Mouse (Mus musculus): Measurements from ENCODE around the gene Arpc4. TPM values are rescaled to one million over a fixed set of nuclear protein-coding genes. Genes with fewer than 3 reads are reported as not detected.

The Arpc4 gene
- total RNA-seq, 2 experiments from 2014 or later, result 49.1 to 50.7 TPM

DNA sequence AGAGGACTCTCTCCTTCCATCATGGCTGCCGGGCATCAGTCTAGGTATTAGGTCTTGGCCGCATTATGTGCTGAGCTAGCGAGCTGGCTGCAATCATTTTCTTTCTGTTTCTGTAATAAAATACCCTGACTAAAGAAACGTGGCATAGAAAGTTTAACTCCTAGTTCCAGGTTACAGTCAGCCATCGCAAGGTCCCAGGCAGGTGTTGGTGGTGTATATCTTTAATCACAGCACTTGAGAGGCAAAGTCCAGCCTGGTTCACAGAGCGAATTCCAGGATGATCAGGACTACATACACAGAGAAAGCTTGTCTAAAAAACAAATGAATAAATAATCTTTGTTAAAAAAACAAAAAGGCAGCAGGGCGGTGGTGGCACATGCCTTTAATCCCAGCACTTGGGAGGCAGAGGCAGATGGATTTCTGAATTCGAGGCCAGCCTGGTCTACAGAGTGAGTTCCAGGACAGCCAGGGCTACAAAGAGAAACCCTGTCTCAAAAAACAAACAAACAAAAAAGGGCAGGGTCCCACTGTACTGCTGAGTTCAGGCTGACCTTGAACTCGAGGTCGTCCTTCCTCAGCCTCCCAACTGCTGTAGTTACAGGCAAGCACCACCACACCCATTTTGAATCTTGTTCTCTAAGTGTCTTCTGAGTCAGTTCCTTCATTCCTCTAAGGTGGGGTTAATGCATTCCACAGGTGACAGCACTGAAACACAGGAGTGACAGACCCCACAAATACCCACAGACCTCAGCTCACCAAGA is 18.5 kb downstream of the Arpc4 start:
- intact Hi-C loops (cut with DNase I), result no loop called here
- no peak for DNase-seq

DNA sequence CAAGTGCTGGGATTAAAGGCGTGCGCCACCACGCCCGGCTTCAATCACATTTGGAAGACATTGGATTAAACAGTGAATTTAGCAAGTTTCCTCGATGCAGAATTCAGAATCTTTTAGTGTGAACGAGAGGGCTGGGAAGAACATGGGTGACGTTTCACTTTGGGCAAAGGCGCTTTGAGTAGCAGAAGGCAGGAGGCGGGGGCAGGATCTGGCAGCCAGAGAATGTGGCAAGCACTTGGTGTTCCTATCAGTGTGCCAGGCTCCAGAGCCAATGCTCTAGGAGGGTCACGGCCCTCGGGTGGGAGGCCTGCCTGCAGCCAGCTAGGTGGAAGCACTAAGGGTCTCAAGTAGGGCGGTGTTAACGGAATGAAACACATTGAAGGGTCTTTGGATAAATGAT is 24.2 kb downstream of the Arpc4 start:
- intact Hi-C loops (cut with DNase I), result no loop called here
- no peak for DNase-seq

DNA sequence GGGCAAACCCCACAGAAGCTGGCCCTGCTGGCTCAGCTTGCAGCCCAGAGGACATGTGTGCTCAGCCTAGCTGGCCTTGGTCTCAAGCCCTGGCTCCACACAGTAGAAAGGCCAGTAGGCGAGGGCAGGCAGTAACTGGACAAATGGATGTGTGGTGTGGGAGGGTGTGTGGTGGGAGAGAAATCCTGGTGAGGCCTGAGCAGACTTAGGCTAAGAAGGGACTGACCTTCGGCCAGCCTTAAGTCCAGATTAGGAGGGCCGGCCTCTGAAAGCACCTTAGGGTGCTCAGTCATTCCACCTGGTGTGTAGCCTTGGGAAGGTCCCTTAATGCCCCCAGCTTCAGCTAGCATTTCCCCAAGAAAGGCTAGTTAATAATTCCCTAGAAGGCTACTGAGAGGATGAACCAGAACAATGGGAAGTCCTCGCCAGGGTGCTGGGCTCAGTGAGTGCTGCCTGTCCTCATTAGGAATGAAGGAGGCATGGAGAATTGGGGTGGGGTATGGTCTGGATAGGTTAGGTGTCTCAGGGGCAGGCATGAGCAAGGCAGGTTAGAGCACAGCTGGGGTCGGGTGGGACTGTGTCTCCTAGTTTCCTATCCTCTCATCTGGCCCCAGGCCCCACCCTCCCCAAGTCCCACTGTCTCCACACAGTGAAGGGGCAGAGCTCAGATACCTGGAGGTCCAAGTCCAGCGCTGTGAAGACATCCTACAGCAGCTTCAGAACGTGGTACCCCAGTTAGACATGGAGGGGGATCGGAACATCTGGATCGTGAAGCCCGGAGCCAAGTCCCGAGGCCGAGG is 26.9 kb downstream of the Arpc4 start:
- intact Hi-C loops (cut with DNase I), result no loop called here

DNA sequence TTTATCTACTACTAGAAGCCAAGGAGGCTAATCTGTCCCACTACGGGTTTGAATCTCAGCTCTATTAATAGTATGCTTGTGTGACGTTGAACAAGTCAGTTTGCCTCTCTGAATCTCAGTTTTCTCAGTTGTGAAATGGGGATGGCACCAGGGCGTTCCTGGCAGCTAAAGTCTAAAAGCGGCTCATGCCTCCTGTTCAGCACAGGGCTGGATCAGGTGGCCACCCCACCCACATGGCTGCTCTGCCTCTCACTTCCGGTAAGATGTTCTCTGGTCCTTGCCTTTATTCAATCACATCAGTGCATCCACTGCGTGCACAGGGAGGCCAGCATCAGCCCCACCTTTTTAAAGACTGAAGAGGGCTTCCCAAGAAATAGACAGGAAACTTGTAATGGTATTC is 27.6 kb downstream of the Arpc4 start:
- intact Hi-C loops (cut with DNase I), result no loop called here

More for the DNA sequence above, 26.9 kb downstream of the Arpc4 start:
- no peak for DNase-seq

DNA sequence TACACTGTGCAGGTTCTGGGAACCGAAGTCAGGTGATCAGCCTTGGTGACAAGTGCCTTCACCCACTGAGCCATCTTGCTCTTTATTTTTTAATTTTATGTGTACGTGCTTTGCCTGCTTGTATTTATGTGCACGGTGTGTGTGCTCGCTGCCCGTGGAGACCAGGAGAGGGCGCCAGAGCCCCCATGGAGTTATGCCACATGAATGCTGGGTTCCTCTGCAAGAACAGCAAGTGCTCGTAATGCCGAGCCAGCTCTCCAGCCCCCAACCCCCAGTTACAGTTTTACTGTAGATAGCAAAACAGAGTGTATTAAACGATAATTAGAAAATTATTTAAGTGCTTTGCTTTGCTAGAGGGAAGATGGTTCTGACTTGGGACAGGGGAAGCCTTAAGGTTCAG is 28.8 kb downstream of the Arpc4 start:
- intact Hi-C loops (cut with DNase I), result no loop called here
- DNase-seq, result no peak

More for the DNA sequence above, 27.6 kb downstream of the Arpc4 start:
- no peak for DNase-seq

DNA sequence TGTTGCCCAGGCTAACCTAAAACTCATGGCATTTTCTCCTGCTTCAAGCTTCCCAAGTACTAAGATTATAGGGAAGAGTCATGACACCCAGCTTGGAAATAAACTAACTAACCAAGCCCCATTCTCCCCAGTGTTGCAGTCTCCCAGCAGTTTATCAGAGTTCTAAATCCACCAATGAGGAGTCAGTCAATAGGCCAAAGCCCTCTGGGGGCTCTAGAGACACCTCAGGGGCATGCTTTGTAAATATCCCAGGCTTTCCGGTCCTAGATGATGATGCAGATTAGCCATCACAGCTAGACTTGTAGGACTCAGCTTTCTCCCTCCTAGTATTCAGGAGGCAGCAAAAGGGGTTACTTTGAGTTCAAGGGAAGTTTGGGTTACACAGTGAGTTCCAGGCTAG is 32.1 kb downstream of the Arpc4 start:
- intact Hi-C loops (cut with DNase I), result no loop called here

DNA sequence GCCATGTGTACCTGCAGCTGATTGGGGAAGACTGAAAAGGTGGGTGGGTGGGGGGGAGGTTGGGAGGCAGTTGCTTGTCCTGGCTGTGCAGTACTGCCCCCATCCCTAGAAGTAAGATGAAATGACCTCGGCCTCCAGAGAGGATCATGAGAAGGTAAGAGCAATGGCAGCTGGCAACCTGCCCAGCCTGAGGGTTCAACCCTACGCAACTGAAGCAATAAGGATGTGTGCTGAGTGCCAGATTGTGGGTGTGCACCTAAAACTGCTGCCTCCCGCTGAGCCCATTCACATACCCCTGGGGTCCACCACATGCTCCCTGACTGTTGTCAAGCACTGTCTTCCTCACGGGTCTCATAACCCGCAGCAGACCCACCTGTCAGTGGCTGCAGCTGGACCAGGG is 38.5 kb downstream of the Arpc4 start:
- DNase-seq, result no peak
- intact Hi-C loops (cut with DNase I), result no loop called here

More for the DNA sequence above, 32.1 kb downstream of the Arpc4 start:
- DNase-seq, result no peak

DNA sequence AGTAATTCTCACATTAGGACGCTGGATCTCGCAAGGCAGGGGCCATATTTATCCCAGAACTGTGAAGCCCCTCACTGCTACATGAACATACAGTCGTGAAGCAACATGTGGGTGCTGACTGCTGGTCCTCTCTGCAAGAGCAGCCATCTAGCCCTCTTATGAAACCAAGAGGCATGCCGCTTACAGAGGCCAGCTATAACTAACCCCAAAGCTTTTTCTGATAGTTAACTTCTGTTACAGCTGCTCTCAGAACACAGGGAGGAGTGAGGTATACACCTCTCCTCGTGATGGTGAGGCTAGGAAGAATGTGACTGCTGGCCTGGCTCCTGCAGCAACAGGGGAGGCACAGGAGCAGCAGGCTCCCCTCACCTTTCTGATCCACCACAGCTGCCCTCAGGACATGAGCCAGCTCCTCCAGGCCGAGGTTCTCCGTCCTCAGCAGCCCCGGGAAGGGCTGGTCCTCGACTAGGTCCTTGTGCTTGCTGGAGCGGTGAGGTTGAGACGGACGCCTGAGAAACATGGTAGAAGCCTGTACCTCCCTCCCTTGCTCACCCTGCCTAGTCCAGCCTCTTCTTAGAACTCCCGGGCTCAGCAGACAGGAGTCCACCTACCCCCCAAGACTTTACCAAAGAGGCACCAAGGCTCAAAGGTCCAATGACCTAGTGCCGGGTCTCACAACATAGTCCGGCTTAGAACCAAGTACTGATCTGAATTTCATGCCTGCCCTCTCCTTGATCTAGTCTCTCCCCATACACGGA is 40.7 kb downstream of the Arpc4 start:
- peak in 1 of 2 experiments; percentile 18 for DNase-seq
- intact Hi-C loops (cut with DNase I), result no loop called here

DNA sequence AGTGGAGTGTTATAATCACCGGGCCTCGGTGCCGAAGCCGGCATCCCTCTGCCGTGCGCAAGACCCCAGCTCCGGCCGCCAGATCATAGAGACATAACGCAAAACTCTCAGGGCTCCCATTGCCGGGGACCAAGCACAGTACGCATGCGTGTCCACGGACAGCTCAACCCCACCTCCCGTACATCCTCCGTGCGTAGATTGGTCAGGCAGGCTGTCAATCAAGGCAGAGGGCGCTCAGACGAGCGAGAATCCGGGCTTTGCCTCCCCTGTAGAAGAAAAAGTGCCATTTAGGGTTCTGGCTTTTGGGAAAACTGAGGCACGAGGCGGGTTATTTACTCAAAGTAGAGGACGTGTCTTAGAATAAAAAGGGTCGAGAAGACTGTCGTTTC is 41.3 kb downstream of the Arpc4 start, which contains the start of gene Rpusd3:
Gene Rpusd3, minus strand, starts transcription at position 142 of the 389 bp plus-strand sequence.
- intact Hi-C loops (cut with DNase I), result no loop called here

DNA sequence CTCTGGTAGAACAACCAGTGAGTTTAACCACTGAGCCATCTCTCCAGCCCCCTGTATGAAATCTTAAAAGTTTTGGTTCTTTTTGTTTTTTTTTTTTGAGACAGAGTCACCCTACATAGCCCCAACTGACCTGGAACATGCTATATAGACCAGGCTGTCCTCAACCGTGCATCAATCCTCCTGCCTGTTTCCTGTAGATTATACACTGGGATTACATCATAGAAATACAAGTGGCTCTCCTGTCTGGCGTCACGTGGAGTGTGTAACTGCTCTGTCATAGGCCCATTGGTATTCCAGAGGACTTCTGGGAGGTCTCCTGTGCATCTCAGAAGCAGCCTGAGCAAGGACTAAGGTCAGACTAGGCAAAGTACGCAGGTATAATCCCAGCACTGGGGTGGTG is 45.1 kb downstream of the Arpc4 start:
- intact Hi-C loops (cut with DNase I), result no loop called here
- DNase-seq, result no peak

More for the DNA sequence above, 41.3 kb downstream of the Arpc4 start, which contains the start of gene Rpusd3:
- peak; percentile 98 to 100 for DNase-seq

DNA sequence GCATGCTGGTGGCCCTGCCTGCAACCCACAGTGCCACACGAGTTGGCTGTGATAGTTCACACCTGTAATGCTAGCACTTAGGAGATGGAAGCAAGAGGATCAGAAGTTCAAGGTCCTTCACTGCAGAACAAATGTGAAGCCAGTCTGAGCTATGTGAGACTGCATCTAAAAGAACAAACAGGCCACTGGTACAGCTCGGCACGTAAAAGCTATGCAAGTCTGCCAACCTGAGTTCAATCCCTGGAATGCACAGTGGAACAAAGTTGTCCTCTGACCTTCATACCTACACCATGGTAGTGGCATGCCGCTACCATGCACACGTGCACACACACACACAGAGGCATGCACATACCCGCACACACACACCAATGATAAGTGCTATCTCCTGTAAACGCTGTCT is 46.3 kb downstream of the Arpc4 start:
- DNase-seq, result no peak
- intact Hi-C loops (cut with DNase I), result no loop called here

DNA sequence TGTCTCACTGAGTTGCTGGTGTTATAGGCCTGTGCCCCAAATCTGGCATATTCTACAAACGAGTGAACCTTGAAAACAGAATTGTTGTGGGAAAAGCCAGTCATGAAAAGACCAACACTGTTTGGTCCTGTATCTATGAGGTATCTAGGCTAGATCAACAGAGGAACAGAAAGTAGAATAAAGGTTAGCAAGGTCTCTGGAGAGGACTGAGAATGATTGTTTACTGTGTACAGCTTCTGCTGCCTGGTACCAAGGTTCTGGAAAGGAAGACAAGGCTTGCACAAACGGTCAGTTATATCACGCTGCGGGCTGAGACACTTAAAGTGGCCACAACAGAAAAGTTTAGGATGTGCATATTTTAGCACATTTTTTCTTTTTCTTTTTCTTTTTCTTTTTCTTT is 48.8 kb downstream of the Arpc4 start:
- no peak for DNase-seq
- intact Hi-C loops (cut with DNase I), result no loop called here

DNA sequence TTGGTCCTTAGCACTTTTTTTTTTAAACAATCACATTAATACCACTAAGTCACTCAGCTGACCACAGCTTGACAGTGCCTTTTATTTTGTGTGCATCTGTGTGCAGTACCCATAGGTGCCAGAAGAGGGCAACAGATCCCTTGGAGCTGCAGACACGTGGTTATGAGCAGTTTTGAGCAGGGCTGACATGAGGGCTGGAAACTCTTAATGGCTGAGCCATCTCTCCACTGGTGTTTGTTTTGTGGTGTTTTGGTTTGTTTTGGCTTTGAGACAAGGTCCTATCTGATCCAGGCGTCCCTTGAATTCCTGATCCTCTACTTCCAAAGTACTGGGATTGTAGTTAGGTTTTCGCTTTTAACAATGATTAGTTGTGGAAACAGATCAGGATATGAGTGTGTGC is 49.5 kb downstream of the Arpc4 start:
- no peak for DNase-seq
- intact Hi-C loops (cut with DNase I), result no loop called here

DNA sequence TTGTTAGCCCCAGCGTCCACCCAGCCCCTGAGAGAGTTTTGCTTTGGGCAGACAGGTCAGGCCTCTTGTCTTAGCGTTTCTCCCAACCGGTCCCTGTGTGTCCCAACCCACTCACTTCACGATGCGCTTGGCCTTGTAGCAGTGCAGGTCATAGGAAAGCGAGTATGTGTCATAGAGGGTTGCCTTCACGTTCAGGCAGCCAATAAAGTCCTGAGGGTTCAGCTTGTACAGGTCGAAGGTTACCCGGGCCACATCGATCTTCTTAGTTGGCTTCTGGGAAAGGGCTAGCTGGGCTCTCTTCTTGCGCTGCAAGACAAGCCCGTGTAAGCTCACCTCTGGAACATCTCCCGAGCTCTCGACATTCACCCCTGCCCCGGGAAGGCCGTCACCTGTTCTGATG is 50.1 kb downstream of the Arpc4 start:
- intact Hi-C loops (cut with DNase I), result no loop called here
- no peak for DNase-seq

DNA sequence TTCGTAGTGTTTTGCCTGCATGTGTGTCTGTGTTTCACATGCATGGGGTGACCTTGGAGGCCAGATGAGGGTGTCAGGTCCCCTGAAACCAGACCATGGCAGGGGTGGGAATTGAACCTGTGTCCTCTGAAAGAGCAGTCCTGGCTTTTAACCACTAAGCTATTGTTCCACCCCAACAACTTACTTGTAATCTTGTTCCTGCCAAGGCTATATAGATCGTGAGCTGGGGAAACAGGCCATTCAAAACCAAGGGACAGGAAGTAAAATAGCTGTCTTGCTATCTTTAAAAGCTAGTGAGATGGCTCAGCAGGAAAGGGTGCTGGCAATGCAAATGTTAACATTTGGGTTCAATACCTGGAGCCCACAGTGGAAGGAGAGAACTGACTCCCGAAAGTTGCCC is 52.0 kb downstream of the Arpc4 start:
- intact Hi-C loops (cut with DNase I), result no loop called here
- no peak for DNase-seq

DNA sequence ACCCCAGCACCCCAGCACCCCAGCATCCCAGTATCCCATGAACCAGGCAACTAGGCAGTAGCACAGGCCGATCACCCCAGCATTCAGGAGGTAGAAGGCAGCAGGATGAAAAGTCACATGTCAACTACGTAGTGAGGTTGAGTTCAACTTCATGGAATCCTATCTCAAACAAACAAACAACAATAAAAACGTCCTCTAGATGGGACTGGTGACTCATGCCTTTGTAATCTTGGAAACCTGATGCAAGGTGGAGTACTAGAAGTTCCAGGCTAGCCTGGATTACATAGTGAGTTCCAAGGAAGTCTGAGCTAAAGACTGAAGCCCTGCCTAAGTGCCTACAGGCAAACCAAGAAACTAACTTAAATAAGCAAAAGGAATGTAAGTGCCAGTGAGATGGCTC is 52.9 kb downstream of the Arpc4 start:
- no peak for DNase-seq
- intact Hi-C loops (cut with DNase I), result no loop called here

DNA sequence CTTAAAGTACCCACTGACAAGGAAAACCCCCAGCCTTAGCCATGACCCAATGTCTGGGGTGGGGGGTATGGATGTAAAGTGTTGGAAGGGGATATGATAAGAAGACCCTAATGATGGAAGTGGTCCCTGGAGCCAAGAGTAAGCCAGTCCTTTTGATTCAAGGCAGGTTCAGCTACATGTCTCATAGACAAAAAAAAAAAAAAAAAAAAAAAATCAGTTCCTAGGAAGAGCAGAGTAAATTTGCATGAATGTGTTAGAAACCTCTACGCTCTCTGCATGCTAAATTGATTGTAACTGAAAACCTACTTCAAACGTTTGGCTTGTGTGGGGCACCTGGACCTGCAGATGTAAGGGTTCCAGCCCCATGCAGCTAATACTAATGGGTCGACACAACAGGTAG is 53.9 kb downstream of the Arpc4 start:
- no peak for DNase-seq
- intact Hi-C loops (cut with DNase I), result no loop called here

DNA sequence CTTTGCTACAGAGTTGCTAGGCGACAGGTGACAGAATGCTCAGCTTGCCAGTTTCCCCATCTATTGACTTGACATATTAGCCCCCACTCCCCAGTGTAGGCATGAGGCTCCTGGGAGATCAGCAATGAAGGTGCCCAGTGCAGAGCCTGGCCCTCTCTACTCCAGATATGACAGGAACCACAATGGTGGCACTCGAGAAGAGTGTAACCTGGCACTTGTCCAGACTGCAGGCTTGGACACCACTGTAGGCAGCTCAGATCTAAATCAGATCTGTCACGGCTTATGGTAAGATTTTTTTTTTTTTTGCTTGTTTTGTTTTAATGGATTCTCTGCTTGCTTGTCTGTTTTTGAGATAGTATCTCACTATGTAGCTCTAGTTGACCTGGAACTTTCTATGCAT is 55.7 kb downstream of the Arpc4 start:
- intact Hi-C loops (cut with DNase I), result no loop called here
- no peak for DNase-seq

DNA sequence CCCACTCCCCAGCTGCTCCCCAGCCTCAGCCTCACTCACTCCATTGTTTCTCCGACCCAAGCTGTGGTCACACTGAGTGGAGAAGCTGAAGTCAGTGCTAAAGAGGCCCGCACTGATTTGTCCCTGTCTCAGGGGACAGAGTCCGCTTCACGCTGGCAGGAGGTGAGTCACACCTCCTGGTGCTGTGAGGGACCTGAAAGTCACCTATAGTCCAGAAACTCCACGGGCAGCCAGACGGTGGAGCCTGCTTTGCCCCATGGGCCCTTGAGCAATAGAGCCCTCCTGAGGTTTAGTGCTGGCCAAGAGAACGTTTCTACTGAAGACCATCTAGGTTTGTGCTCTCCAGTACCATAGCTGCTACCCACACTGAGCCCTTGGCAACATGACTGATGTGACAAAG is 56.8 kb downstream of the Arpc4 start:
- no peak for DNase-seq
- intact Hi-C loops (cut with DNase I), result no loop called here

DNA sequence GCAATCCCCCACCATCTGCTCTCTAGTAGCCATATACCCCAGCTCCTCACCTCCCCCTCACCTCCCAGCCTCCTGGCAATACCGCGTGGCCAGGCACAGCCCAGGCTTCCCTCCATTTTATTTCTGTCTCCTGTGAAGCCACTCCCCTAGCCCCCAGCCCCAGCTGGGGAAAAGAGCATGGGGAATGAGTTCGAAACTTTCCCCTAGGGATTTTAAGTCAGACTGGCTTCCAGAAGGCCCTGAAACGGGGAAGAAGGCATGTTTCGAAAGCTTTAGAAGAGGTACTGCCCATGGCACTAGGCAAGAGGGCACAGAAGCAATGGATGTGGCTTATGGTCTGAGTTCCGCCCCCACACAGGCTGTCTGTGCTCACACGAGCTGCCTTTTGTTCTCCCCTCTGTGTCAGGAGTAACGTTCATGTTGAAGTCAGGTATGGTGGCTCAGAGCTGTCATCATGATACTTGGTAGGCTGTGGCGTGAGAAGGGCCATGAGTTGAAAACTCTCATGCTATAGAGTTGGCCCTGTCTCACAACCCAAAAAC is 57.8 kb downstream of the Arpc4 start, which contains the start of gene Cidec:
Gene Cidec, minus strand, starts transcription at position 97 of the 542 bp plus-strand sequence.
- DNase-seq, result no peak
- intact Hi-C loops (cut with DNase I), result no loop called here

DNA sequence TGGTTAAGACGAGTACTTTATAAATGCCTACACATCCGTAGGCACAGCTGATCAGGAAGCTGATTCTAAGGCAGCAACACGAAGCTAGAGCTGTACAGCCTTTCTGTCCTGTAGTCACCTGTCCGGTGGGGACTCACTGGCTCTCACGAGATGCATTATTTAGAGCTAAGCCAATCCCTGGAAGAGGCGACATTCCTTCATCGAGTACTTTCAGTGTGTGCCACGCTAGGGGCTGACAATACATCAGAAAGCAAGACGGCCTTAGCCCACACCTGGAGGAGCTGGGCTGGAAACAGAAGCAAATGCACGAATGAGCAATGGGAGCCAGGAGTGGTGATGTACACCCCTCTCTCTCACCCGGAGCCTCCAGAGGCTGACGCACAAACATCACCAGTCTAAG is 59.2 kb downstream of the Arpc4 start:
- no peak for DNase-seq
- intact Hi-C loops (cut with DNase I), result no loop called here

Measured in gastrocnemius, postnatal 36 days (tissue).